Mouse (Mus musculus): ENCODE data around the gene Ak7. TPM values are rescaled to one million over a fixed set of nuclear protein-coding genes. Genes with fewer than 3 reads are reported as not detected.

The Ak7 gene
- polyA plus RNA-seq, 1 experiment from 2014 or later, result 2.1 TPM

DNA sequence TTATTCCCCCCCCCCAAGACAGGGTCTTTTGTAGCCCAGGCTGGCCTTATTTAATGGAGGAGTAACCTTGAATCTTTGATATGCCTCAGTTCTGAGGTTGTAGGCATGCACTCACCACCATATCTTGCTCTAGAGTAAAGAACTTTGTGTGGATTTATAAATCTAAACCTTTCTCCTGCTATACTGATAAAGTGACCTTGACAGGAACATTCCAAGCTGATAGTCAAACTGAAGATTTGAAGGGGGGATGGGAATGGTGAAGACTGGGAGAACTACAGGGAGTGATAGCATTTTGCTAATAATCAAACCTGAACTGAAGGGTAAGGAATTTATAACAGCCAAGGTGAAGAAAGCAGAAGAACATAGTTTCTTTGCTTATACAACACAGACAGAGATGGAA lies 92.2 kb downstream of the Ak7 start:
- Histone ChIP-seq H3K9ac (ENCODE audit: low read depth, low read length) (no peak overlapping the region), H3K36me3 (ENCODE audit: control insufficient read depth, insufficient read depth, low read length) (0 out of 2 replicates have a peak, but pooled peaks cover 5% of the 10 kb centered on the region), H3K4me1 (ENCODE audit: control insufficient read depth, insufficient read depth, low read length) (no peaks in the 10 kb centered on the region), H3K9me3 (replicated peaks; ENCODE audit: control insufficient read depth, low read length, poor library complexity, severe bottlenecking) (no peaks in the 10 kb centered on the region), H3K27ac (ENCODE audit: low read length) (no peak overlapping the region), H3K4me2 (ENCODE audit: low read length) (no peak overlapping the region), H3K27me3 (ENCODE audit: control insufficient read depth, insufficient read depth, low read depth, low read length) (no peaks in the 10 kb centered on the region), H3K4me3 (ENCODE audit: low read depth, low read length) (no peak overlapping the region)
- no peak for ATAC-seq

DNA sequence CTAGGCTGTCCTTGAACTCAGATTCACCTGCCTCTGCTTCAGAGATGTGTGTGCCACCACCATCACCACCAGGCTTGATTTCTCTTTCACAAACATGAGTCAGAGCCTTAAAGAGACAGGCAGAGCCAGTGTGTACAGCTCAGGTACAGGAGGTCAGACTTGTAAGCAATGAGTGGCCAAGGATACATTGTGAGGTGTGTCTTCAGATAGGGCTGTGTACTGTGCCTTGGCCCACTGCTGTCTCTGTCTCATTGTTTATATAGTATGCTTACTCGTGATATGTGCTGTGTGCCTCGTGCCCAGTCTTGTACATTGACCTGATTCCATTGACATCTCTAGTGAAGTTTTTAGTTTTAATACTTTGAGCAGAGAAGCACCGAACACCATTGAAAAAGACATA lies 100.0 kb downstream of the Ak7 start:
- H3K27ac ChIP-seq (ENCODE audit: low read length), result no peak overlapping the region
- peaks cover 19% of the 10 kb centered on the region for H3K36me3 ChIP-seq (ENCODE audit: control insufficient read depth, insufficient read depth, low read length)
- H3K27me3 ChIP-seq (ENCODE audit: control insufficient read depth, insufficient read depth, low read depth, low read length), result no peaks in the 10 kb centered on the region
- H3K4me2 ChIP-seq (ENCODE audit: low read length), result no peak overlapping the region
- no peaks in the 10 kb centered on the region for H3K4me1 ChIP-seq (ENCODE audit: control insufficient read depth, insufficient read depth, low read length)
- H3K4me3 ChIP-seq (ENCODE audit: low read depth, low read length), result no peak overlapping the region
- H3K9ac ChIP-seq (ENCODE audit: low read depth, low read length), result no peak overlapping the region
- WGBS, result 97% methylated on average over 3 of the region's 3 CpGs
- no peaks in the 10 kb centered on the region for H3K9me3 ChIP-seq (replicated peaks; ENCODE audit: control insufficient read depth, low read length, poor library complexity, severe bottlenecking)
- no peak for ATAC-seq

DNA sequence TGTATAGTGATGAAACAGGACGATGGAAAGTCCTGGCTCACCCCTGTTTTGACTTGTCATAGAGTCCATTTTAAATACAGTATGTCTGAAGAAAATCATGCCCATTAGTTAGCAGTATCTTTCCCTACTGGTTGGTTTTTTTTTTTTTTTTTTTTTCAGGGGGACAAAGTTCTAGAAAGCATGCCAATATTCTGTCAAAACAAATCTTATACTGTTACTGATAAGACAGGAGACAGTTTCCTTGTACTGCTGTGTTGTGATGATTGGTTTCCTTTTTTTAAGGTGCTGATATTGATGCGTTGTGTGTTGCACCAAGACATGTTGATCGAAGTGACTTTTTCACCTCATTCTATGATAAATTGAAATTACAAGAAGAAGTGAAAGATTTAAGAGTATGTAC lies 100.4 kb downstream of the Ak7 start:
- no peak for ATAC-seq
- H3K4me3 ChIP-seq (ENCODE audit: low read depth, low read length), result no peak overlapping the region
- 98% methylated on average over 3 of the region's 3 CpGs for WGBS
- no peaks in the 10 kb centered on the region for H3K9me3 ChIP-seq (replicated peaks; ENCODE audit: control insufficient read depth, low read length, poor library complexity, severe bottlenecking)
- no peak overlapping the region for H3K9ac ChIP-seq (ENCODE audit: low read depth, low read length)
- no peaks in the 10 kb centered on the region for H3K27me3 ChIP-seq (ENCODE audit: control insufficient read depth, insufficient read depth, low read depth, low read length)
- H3K4me1 ChIP-seq (ENCODE audit: control insufficient read depth, insufficient read depth, low read length), result no peaks in the 10 kb centered on the region
- no peak overlapping the region for H3K27ac ChIP-seq (ENCODE audit: low read length)
- H3K36me3 ChIP-seq (ENCODE audit: control insufficient read depth, insufficient read depth, low read length), result peaks cover 19% of the 10 kb centered on the region
- no peak overlapping the region for H3K4me2 ChIP-seq (ENCODE audit: low read length)

DNA sequence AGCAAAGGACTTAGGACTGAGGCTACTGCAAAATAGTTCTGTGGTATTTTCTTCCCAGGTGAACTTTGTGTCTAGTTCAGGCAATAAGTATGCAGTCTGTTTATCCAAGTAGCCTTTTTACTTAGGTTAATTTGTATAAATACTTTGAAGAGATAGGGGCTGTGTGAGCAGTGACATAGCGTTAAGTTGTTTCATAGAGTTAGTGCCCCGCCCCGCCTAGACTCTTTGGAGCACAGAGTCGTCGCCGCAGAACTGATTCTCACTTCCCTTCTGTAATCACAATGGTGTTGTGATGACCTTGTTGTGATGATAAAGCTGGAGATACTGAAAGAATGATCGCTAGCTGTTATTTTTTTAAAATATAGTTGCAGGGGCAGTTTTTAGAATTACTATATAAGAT lies 101.6 kb downstream of the Ak7 start:
- Histone ChIP-seq H3K27ac (ENCODE audit: low read length) (no peak overlapping the region), H3K4me1 (ENCODE audit: control insufficient read depth, insufficient read depth, low read length) (no peaks in the 10 kb centered on the region), H3K4me3 (ENCODE audit: low read depth, low read length) (no peak overlapping the region), H3K27me3 (ENCODE audit: control insufficient read depth, insufficient read depth, low read depth, low read length) (no peaks in the 10 kb centered on the region), H3K9ac (ENCODE audit: low read depth, low read length) (no peak overlapping the region), H3K9me3 (replicated peaks; ENCODE audit: control insufficient read depth, low read length, poor library complexity, severe bottlenecking) (no peaks in the 10 kb centered on the region), H3K36me3 (ENCODE audit: control insufficient read depth, insufficient read depth, low read length) (peaks cover 23% of the 10 kb centered on the region), H3K4me2 (ENCODE audit: low read length) (no peak overlapping the region)
- WGBS, result 95% methylated on average over 7 of the region's 7 CpGs
- no peak for ATAC-seq

DNA sequence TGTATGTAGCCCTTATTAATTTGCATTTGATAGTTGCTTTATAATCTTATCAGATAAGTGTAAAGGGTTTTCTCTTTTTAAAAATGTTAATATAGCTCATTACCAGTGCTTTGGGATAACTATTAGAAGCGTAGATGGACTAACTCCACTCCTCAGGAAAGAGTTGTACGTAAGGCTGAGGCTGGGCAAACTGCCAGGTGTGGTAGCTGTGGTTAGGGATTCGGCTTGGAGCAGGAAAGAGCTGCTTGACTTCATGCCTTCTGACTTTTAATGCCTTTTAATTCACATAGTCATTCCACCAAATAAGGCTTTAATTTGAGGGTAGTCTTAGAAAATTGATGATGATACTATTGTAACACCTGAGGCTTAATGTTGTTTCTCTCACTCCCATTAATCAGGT lies 103.2 kb downstream of the Ak7 start:
- ATAC-seq, result no peak
- 75% methylated on average over 3 of the region's 3 CpGs for WGBS
- peaks cover 25% of the 10 kb centered on the region for H3K36me3 ChIP-seq (ENCODE audit: control insufficient read depth, insufficient read depth, low read length)

DNA sequence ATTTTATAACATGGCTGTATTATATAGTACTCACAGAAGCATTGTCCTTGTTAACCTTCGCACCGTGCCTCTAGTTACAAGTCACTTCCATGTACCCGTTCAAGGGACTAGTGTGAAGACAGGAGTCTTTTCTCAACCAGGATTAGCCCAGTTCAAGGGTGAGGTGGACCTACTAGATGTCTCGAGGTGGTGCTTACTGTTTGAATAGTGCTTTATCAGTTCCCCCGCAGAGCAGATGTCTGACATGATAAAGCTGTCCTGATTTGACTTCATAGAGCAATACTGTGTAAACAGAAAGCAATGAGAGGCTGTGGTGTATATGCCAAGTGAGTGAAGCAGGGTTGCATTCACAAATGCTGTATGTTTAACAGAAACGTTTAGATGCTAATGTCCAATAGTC lies 104.8 kb downstream of the Ak7 start:
- 90% methylated on average over 6 of the region's 6 CpGs for WGBS

More for the DNA sequence above, 103.2 kb downstream of the Ak7 start:
- no peak overlapping the region for H3K4me3 ChIP-seq (ENCODE audit: low read depth, low read length)
- no peaks in the 10 kb centered on the region for H3K4me1 ChIP-seq (ENCODE audit: control insufficient read depth, insufficient read depth, low read length)
- no peaks in the 10 kb centered on the region for H3K9me3 ChIP-seq (replicated peaks; ENCODE audit: control insufficient read depth, low read length, poor library complexity, severe bottlenecking)
- no peak overlapping the region for H3K4me2 ChIP-seq (ENCODE audit: low read length)
- H3K27ac ChIP-seq (ENCODE audit: low read length), result no peak overlapping the region
- H3K9ac ChIP-seq (ENCODE audit: low read depth, low read length), result no peak overlapping the region
- no peaks in the 10 kb centered on the region for H3K27me3 ChIP-seq (ENCODE audit: control insufficient read depth, insufficient read depth, low read depth, low read length)

DNA sequence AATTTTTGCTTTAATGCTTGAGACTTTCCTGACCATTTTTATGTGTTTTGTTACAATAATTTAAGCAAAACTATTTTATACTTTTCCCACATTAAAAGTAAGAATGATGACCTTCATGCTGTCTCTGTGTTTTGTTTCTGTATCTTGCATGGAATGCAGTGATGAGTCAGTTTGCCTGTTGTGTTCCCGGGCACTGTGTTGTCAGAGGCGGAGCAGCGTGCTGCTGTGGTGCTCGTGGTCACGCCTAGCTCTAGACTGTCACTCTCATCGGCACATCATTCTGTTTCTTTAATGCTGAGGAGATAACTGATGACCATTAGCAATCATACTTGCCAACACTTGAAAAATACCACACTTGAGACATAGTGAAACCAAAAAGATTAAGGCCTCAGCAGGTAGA lies 108.2 kb downstream of the Ak7 start:
- no peaks in the 10 kb centered on the region for H3K27me3 ChIP-seq (ENCODE audit: control insufficient read depth, insufficient read depth, low read depth, low read length)
- no peaks in the 10 kb centered on the region for H3K4me1 ChIP-seq (ENCODE audit: control insufficient read depth, insufficient read depth, low read length)
- no peak overlapping the region for H3K4me2 ChIP-seq (ENCODE audit: low read length)
- ATAC-seq, result no peak
- 94% methylated on average over 6 of the region's 6 CpGs for WGBS
- H3K9me3 ChIP-seq (replicated peaks; ENCODE audit: control insufficient read depth, low read length, poor library complexity, severe bottlenecking), result no peaks in the 10 kb centered on the region
- no peak overlapping the region for H3K27ac ChIP-seq (ENCODE audit: low read length)
- peaks cover 16% of the 10 kb centered on the region; the same call in 1 of the 2 replicates for H3K36me3 ChIP-seq (ENCODE audit: control insufficient read depth, insufficient read depth, low read length)
- no peak overlapping the region for H3K9ac ChIP-seq (ENCODE audit: low read depth, low read length)
- H3K4me3 ChIP-seq (ENCODE audit: low read depth, low read length), result no peak overlapping the region

More for the DNA sequence above, 104.8 kb downstream of the Ak7 start:
- Histone ChIP-seq H3K4me2 (ENCODE audit: low read length) (no peak overlapping the region), H3K9ac (ENCODE audit: low read depth, low read length) (no peak overlapping the region), H3K4me1 (ENCODE audit: control insufficient read depth, insufficient read depth, low read length) (no peaks in the 10 kb centered on the region), H3K27ac (ENCODE audit: low read length) (no peak overlapping the region), H3K9me3 (replicated peaks; ENCODE audit: control insufficient read depth, low read length, poor library complexity, severe bottlenecking) (no peaks in the 10 kb centered on the region), H3K4me3 (ENCODE audit: low read depth, low read length) (no peak overlapping the region), H3K27me3 (ENCODE audit: control insufficient read depth, insufficient read depth, low read depth, low read length) (no peaks in the 10 kb centered on the region), H3K36me3 (ENCODE audit: control insufficient read depth, insufficient read depth, low read length) (peaks cover 28% of the 10 kb centered on the region)
- ATAC-seq, result no peak

DNA sequence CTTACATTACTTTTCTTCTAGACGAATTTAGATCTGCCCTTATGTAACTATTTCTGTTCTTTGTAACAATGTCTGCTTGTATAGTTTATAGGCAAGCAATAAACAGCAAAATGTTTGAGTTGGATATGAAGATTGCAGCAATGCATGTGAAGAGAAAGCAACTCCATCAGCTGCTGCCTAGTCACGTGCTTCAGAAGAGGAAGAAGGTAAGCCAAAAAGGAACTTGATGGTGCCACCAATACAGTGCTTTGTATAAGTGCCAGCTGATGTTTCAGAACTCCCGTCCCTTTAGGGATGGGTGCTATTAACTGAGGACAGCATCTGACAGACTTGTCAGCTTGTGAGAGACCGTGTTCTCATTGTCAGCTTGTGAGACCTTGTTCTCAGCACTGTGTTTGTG lies 117.7 kb downstream of the Ak7 start:
- H3K4me1 ChIP-seq (ENCODE audit: control insufficient read depth, insufficient read depth, low read length), result no peaks in the 10 kb centered on the region
- ATAC-seq, result no peak
- H3K27ac ChIP-seq (ENCODE audit: low read length), result no peak overlapping the region
- H3K4me2 ChIP-seq (ENCODE audit: low read length), result no peak overlapping the region
- H3K36me3 ChIP-seq (ENCODE audit: control insufficient read depth, insufficient read depth, low read length), result peaks cover 38% of the 10 kb centered on the region
- H3K4me3 ChIP-seq (ENCODE audit: low read depth, low read length), result no peak overlapping the region
- no peaks in the 10 kb centered on the region for H3K27me3 ChIP-seq (ENCODE audit: control insufficient read depth, insufficient read depth, low read depth, low read length)
- WGBS, result 85% methylated on average over 4 of the region's 4 CpGs
- no peak overlapping the region for H3K9ac ChIP-seq (ENCODE audit: low read depth, low read length)
- no peaks in the 10 kb centered on the region for H3K9me3 ChIP-seq (replicated peaks; ENCODE audit: control insufficient read depth, low read length, poor library complexity, severe bottlenecking)

DNA sequence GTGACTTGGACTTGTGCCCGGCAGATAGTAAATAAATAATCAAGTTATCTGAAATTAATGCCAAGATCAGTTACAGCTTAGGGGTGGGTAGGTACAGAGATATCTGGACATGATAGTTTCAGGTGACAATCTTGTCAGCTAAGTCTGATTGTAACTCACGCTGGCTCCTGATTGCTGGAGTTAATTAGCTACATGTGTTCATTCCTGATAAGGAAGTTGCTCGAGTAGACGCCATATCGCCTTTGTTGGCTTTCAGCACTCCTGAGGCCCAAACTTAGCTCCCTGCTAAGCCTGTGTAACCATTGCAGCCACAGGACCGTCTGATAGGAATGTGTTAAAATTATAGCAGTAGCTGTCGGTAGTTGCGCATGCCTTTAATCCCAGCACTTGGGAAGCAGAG lies 119.0 kb downstream of the Ak7 start:
- no peak overlapping the region for H3K4me2 ChIP-seq (ENCODE audit: low read length)
- no peak overlapping the region for H3K4me3 ChIP-seq (ENCODE audit: low read depth, low read length)
- peaks cover 48% of the 10 kb centered on the region for H3K36me3 ChIP-seq (ENCODE audit: control insufficient read depth, insufficient read depth, low read length)
- H3K27ac ChIP-seq (ENCODE audit: low read length), result no peak overlapping the region
- no peaks in the 10 kb centered on the region for H3K27me3 ChIP-seq (ENCODE audit: control insufficient read depth, insufficient read depth, low read depth, low read length)
- H3K9ac ChIP-seq (ENCODE audit: low read depth, low read length), result no peak overlapping the region
- H3K9me3 ChIP-seq (replicated peaks; ENCODE audit: control insufficient read depth, low read length, poor library complexity, severe bottlenecking), result no peaks in the 10 kb centered on the region
- 85% methylated on average over 8 of the region's 8 CpGs for WGBS
- H3K4me1 ChIP-seq (ENCODE audit: control insufficient read depth, insufficient read depth, low read length), result no peaks in the 10 kb centered on the region
- ATAC-seq, result no peak

DNA sequence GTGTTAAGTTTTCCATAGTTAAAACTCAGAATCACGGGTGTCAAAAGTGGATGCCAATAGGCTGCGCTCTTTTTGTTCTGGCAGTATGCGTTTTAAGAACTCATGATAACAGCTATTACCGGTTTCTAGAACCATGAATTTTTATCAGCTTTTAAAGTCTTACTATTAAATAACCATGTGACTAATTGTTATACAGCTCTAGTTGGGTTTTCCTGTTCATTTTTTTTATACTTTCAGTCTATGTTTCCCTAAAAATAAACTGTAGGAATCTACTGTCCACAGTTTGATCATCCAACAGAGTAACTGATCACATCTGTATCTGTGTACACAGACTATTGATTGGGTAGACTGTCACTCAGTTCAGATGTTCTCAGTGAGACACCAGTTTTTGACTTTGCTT lies 119.5 kb downstream of the Ak7 start:
- H3K27me3 ChIP-seq (ENCODE audit: control insufficient read depth, insufficient read depth, low read depth, low read length), result no peaks in the 10 kb centered on the region
- no peak overlapping the region for H3K4me2 ChIP-seq (ENCODE audit: low read length)
- no peak for ATAC-seq
- no peaks in the 10 kb centered on the region for H3K9me3 ChIP-seq (replicated peaks; ENCODE audit: control insufficient read depth, low read length, poor library complexity, severe bottlenecking)
- H3K27ac ChIP-seq (ENCODE audit: low read length), result no peak overlapping the region
- no peak overlapping the region for H3K4me3 ChIP-seq (ENCODE audit: low read depth, low read length)
- H3K9ac ChIP-seq (ENCODE audit: low read depth, low read length), result no peak overlapping the region
- H3K4me1 ChIP-seq (ENCODE audit: control insufficient read depth, insufficient read depth, low read length), result no peaks in the 10 kb centered on the region
- H3K36me3 ChIP-seq (ENCODE audit: control insufficient read depth, insufficient read depth, low read length), result peaks cover 48% of the 10 kb centered on the region
- WGBS, result 96% methylated on average over 4 of the region's 4 CpGs
